In the genomic region with DNA sequence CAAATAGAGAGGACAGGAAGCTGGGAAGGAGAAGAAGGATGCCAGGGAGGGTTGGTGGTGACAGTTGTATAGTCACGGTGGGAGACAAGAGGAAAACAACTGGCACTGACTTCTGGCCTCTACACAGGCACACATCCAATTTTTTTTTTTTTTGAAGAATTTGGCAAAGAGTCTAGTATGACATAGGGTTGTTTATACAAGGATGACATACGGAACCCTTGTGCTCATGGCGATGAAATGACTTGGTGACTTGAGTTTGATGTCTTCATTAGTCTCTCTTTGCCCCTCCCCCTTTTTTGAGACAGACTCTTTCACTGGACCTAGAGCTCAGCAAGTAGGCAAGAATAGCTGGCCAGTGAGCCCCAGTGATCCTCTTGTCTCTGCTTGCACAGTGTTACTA, we compare ENCODE assay signal across 25 mouse cellular contexts.
"Had no signal": no experiment of that assay in that cellular context is flagged by ENCODE, and none has a peak within 500 bp of the region (broad histone marks: within the 10 kb centered on the region; RNA-seq: fewer than 3 reads in every experiment).

No protein-coding gene starts in this region.

- H3K36me3 ChIP-seq: heart, embryonic 13.5 days; heart, embryonic 15.5 days; hindbrain, embryonic 10.5 days; hindbrain, embryonic 12.5 days; hindbrain, embryonic 15.5 days; intestine, embryonic 15.5 days; limb, embryonic 10.5 days; limb, embryonic 12.5 days had no signal

- H3K27ac ChIP-seq: gastrocnemius, adult 2 months; heart, adult 2 months; heart, embryonic 13.5 days; heart, embryonic 15.5 days; hindbrain, embryonic 10.5 days; hindbrain, embryonic 12.5 days; hindbrain, embryonic 15.5 days; intestine, embryonic 15.5 days; layer of hippocampus, adult 2 months; left cerebral cortex, adult 2 months; limb, embryonic 10.5 days; limb, embryonic 12.5 days had no signal

- H3K4me3 ChIP-seq: gastrocnemius, adult 2 months; heart, adult 2 months; heart, embryonic 13.5 days; heart, embryonic 15.5 days; hindbrain, embryonic 10.5 days; hindbrain, embryonic 12.5 days; hindbrain, embryonic 15.5 days; intestine, embryonic 15.5 days; layer of hippocampus, adult 2 months; left cerebral cortex, adult 2 months; limb, embryonic 10.5 days; limb, embryonic 12.5 days had no signal

- DNase-seq: gastrocnemius, adult 2 months; gastrocnemius, postnatal 10 days; gastrocnemius, postnatal 25 days; heart, adult 2 months; heart, postnatal 4 days; kidney, adult 18-20 months; kidney, adult 8-10 months; kidney, postnatal 10 days; kidney, postnatal 25 days; kidney, postnatal 4 days; liver had no signal

- H3K4me1 ChIP-seq: heart, embryonic 15.5 days; hindbrain, embryonic 12.5 days; hindbrain, embryonic 15.5 days; intestine, embryonic 15.5 days; limb, embryonic 10.5 days; limb, embryonic 12.5 days had no signal

- H3K9me3 ChIP-seq: heart, embryonic 15.5 days; hindbrain, embryonic 10.5 days; hindbrain, embryonic 12.5 days; hindbrain, embryonic 15.5 days; intestine, embryonic 15.5 days; limb, embryonic 10.5 days; limb, embryonic 12.5 days had no signal

- ATAC-seq: inflammation-experienced regulatory T-cells, adult 6 months; intestine, embryonic 15.5 days; intestine, postnatal 0 days had no signal

- H3K4me2 ChIP-seq: heart, embryonic 11.5 days; heart, embryonic 13.5 days; heart, embryonic 15.5 days; hindbrain, embryonic 12.5 days; hindbrain, embryonic 15.5 days; intestine, embryonic 15.5 days; limb, embryonic 12.5 days; liver, embryonic 11.5 days had no signal

- H3K27me3 ChIP-seq: heart, embryonic 13.5 days; heart, embryonic 15.5 days; hindbrain, embryonic 12.5 days; hindbrain, embryonic 15.5 days; intestine, embryonic 15.5 days; limb, embryonic 12.5 days had no signal

- H3K9ac ChIP-seq: heart, embryonic 13.5 days; heart, embryonic 15.5 days; hindbrain, embryonic 12.5 days; hindbrain, embryonic 15.5 days; intestine, embryonic 15.5 days; limb, embryonic 12.5 days had no signal
